Mouse (Mus musculus) erythroblast, embryonic 14.5 days (primary cell): ENCODE measurements around the gene Lrpprc.

Experiments
- GATA1 ChIP-seq: IDR thresholded peaks from 2 replicates; pipeline ENCODE4 v1.6.1; 2012; ENCODE audit warnings: low read length, inconsistent platforms, mixed read lengths
- TAL1 ChIP-seq: IDR thresholded peaks from 3 replicates; pipeline ENCODE4 v1.6.1; 2012; ENCODE audit warnings: low read length, inconsistent platforms, mixed read lengths

GRCm38 (mm10) chr17:84696537-84696936, 94.1 kb downstream of the Lrpprc start:
- TF ChIP-seq GATA1 (no peak), TAL1 (no peak)
